Mouse (Mus musculus) thymus, adult 2 months (tissue): ENCODE measurements around the gene Ackr2. TPM values are rescaled to one million over a fixed set of nuclear protein-coding genes. Genes with fewer than 3 reads are reported as not detected.

Experiments
- DNase-seq: peaks from one replicate; pipeline ENCODE4 v3.0.0; 2021
- H3K27ac ChIP-seq: fragments of 200-500 bp; 2 replicates; pipeline ENCODE4 v1.5.1; 2012; ENCODE audit warnings: low read length, control low read depth; ENCODE audit not compliant: control insufficient read depth, insufficient read depth
- H3K27me3 ChIP-seq: fragments of 200-500 bp; 2 replicates; pipeline ENCODE4 v1.6.1; 2012; ENCODE audit warnings: mild to moderate bottlenecking, low read length, moderate library complexity, mixed read lengths; ENCODE audit not compliant: control insufficient read depth, insufficient read depth
- H3K36me3 ChIP-seq: fragments of 200-500 bp; 2 replicates; pipeline ENCODE4 v1.6.1; 2012; ENCODE audit warnings: mild to moderate bottlenecking, low read length, moderate library complexity; ENCODE audit not compliant: control insufficient read depth, insufficient read depth
- H3K4me1 ChIP-seq: fragments of 200-500 bp; replicated peaks from 2 replicates; pipeline ENCODE4 v1.6.1; 2012; ENCODE audit warnings: low read length; ENCODE audit not compliant: control insufficient read depth, insufficient read depth
- H3K4me3 ChIP-seq: fragments of 200-500 bp; 2 replicates; pipeline ENCODE4 v1.5.1; 2012; ENCODE audit warnings: mild to moderate bottlenecking, low read length, control low read depth, moderate library complexity; ENCODE audit not compliant: control insufficient read depth, insufficient read depth
- CTCF ChIP-seq: fragments of 200-500 bp; IDR thresholded peaks from 2 replicates; pipeline ENCODE4 v1.5.1; 2012; ENCODE audit warnings: mild to moderate bottlenecking, control low read depth, low read length, moderate library complexity, borderline replicate concordance; ENCODE audit not compliant: control insufficient read depth, poor library complexity, insufficient read depth; ENCODE audit errors: extremely low read depth
- POLR2A ChIP-seq: fragments of 200-500 bp; IDR thresholded peaks from 2 replicates; pipeline ENCODE4 v1.6.1; 2012; ENCODE audit warnings: mild to moderate bottlenecking, low read length, control low read depth, moderate library complexity; ENCODE audit not compliant: control insufficient read depth, poor library complexity, insufficient read depth; ENCODE audit errors: extremely low read depth
- WGBS: fragments of 180-500 bp; shearing (Covaris S2); methylation state at CpG from one replicate; pipeline ENCODE4 v1.1.7; 2018; 5-methylcytosine and 5-hydroxymethylcytosine counted together
- polyA plus RNA-seq: library from polyadenylated mRNA; depleted of rRNA; stranded (reverse); fragments of >200 nt; gene quantifications from 2 replicates; pipeline ENCODE4 v1.2.3, GENCODE M21; 2012

Ackr2 gene
- polyA plus RNA-seq, 1 experiment = 1.0 TPM

GRCm38 (mm10) chr9:121864837-121865236, 33.3 kb upstream of the Ackr2 start:
- no peaks in the 10 kb centered on the region for H3K4me1 ChIP-seq
- TF ChIP-seq CTCF = no peak
- TF ChIP-seq POLR2A = no peak
- WGBS = 89% methylated on average over 4 of the region's 4 CpGs

GRCm38 (mm10) chr9:121865425-121866008, 32.6 kb upstream of the Ackr2 start:
- no peaks in the 10 kb centered on the region for H3K4me1 ChIP-seq
- no peak for DNase-seq
- H3K36me3 ChIP-seq = no peaks in the 10 kb centered on the region
- whole genome bisulfite sequencing = 84% methylated on average over 3 of the region's 3 CpGs
- no peak for TF ChIP-seq CTCF
- no peak for TF ChIP-seq POLR2A
- no peak overlapping the region for H3K4me3 ChIP-seq
- H3K27me3 ChIP-seq = no peaks in the 10 kb centered on the region
- H3K27ac ChIP-seq = no peak overlapping the region

More at GRCm38 (mm10) chr9:121864837-121865236, 33.3 kb upstream of the Ackr2 start:
- Histone ChIP-seq H3K27ac (no peak overlapping the region), H3K36me3 (no peaks in the 10 kb centered on the region), H3K27me3 (no peaks in the 10 kb centered on the region), H3K4me3 (no peak overlapping the region)
- DNase-seq = no peak

GRCm38 (mm10) chr9:121867632-121868031, 30.5 kb upstream of the Ackr2 start:
- DNase-seq = no peak
- WGBS = 95% methylated on average over 6 of the region's 6 CpGs
- no peak overlapping the region for H3K27ac ChIP-seq
- no peaks in the 10 kb centered on the region for H3K27me3 ChIP-seq
- TF ChIP-seq CTCF = no peak
- no peak for TF ChIP-seq POLR2A
- H3K4me1 ChIP-seq = no peaks in the 10 kb centered on the region
- no peak overlapping the region for H3K4me3 ChIP-seq
- H3K36me3 ChIP-seq = no peaks in the 10 kb centered on the region

- no peaks in the 10 kb centered on the region for H3K4me1 ChIP-seq
- H3K27me3 ChIP-seq = no peaks in the 10 kb centered on the region
- no peak for DNase-seq
- TF ChIP-seq POLR2A = no peak
- no peak for TF ChIP-seq CTCF
- H3K36me3 ChIP-seq = no peaks in the 10 kb centered on the region
- H3K27ac ChIP-seq = no peak overlapping the region
- H3K4me3 ChIP-seq = no peak overlapping the region
- 92% methylated on average over 6 of the region's 6 CpGs for WGBS
These were observed 29.9 kb upstream of the Ackr2 start for GRCm38 (mm10) chr9:121868236-121868635.

GRCm38 (mm10) chr9:121869432-121869831, 28.7 kb upstream of the Ackr2 start:
- no peak for DNase-seq
- Histone ChIP-seq H3K27me3 (no peaks in the 10 kb centered on the region), H3K36me3 (no peaks in the 10 kb centered on the region), H3K27ac (no peak overlapping the region), H3K4me1 (no peaks in the 10 kb centered on the region), H3K4me3 (no peak overlapping the region)
- no peak for TF ChIP-seq POLR2A
- TF ChIP-seq CTCF = no peak
- WGBS = 98% methylated on average over 5 of the region's 5 CpGs

- no peak for TF ChIP-seq CTCF
- TF ChIP-seq POLR2A = no peak
- no peaks in the 10 kb centered on the region for H3K36me3 ChIP-seq
- no peak for DNase-seq
- H3K27ac ChIP-seq = no peak overlapping the region
- H3K4me1 ChIP-seq = no peaks in the 10 kb centered on the region
- WGBS = 92% methylated on average over 4 of the region's 4 CpGs
- no peaks in the 10 kb centered on the region for H3K27me3 ChIP-seq
- H3K4me3 ChIP-seq = no peak overlapping the region
These were observed 28.1 kb upstream of the Ackr2 start for GRCm38 (mm10) chr9:121869973-121870515.

GRCm38 (mm10) chr9:121872062-121872683, 26.0 kb upstream of the Ackr2 start:
- Histone ChIP-seq H3K36me3 (no peaks in the 10 kb centered on the region), H3K4me3 (no peak overlapping the region), H3K27ac (no peak overlapping the region), H3K27me3 (no peaks in the 10 kb centered on the region), H3K4me1 (no peaks in the 10 kb centered on the region)
- TF ChIP-seq CTCF (no peak), POLR2A (no peak)
- DNase-seq = no peak
- WGBS = 91% methylated on average over 2 of the region's 2 CpGs
